Mouse (Mus musculus) lung, embryonic 15.5 days (tissue): ENCODE data around the gene Taf11. TPM values are rescaled to one million over a fixed set of nuclear protein-coding genes. Genes with fewer than 3 reads are reported as not detected.

Experiments
- ATAC-seq: fragments of 200-750 bp; cut with Nextera tagmentation; 2 replicates; pipeline ENCODE4 v1.8.0; 2017; ENCODE audit warnings: moderate number of reproducible peaks, borderline replicate concordance; ENCODE audit not compliant: low FRiP score, low TSS enrichment; ENCODE audit errors: extremely low read depth
- H3K27ac ChIP-seq: fragments of 300-500 bp; sonication (generic); 2 replicates; pipeline ENCODE4 v1.5.1; 2015; ENCODE audit warnings: moderate library complexity, mild to moderate bottlenecking, inconsistent platforms
- H3K27me3 ChIP-seq: fragments of 300-500 bp; sonication (generic); 2 replicates; pipeline ENCODE4 v1.6.1; 2015; ENCODE audit warnings: inconsistent platforms
- H3K36me3 ChIP-seq: fragments of 300-500 bp; sonication (generic); 2 replicates; pipeline ENCODE4 v1.6.1; 2015; ENCODE audit warnings: inconsistent platforms
- H3K4me1 ChIP-seq: fragments of 300-500 bp; sonication (generic); 2 replicates; pipeline ENCODE4 v1.6.1; 2015; ENCODE audit warnings: inconsistent platforms
- H3K4me2 ChIP-seq: fragments of 300-500 bp; sonication (generic); 2 replicates; pipeline ENCODE4 v1.6.1; 2015; ENCODE audit warnings: inconsistent platforms, mild to moderate bottlenecking, moderate library complexity
- H3K4me3 ChIP-seq: fragments of 300-500 bp; sonication (generic); 2 replicates; pipeline ENCODE4 v1.5.1; 2015; ENCODE audit warnings: mild to moderate bottlenecking, inconsistent platforms
- H3K9ac ChIP-seq: fragments of 300-500 bp; sonication (generic); 2 replicates; pipeline ENCODE4 v1.6.1; 2015; ENCODE audit warnings: inconsistent platforms
- H3K9me3 ChIP-seq: fragments of 300-500 bp; sonication (generic); 2 replicates; pipeline ENCODE4 v1.6.1; 2016; ENCODE audit warnings: inconsistent platforms
- WGBS: fragments of 180-500 bp; shearing (Covaris S2); methylation state at CpG from one replicate; pipeline ENCODE4 v1.1.7; 2015; 5-methylcytosine and 5-hydroxymethylcytosine counted together
- polyA plus RNA-seq: library from polyadenylated mRNA; unstranded; fragments of >200 nt; fragmentation: Nextera tagmentation; extraction: Ambion mirVana; gene quantifications from 2 replicates; pipeline ENCODE4 v1.2.1, GENCODE M21; 2015

Taf11 gene
- 68.6 and 73.5 TPM in 2 replicates for polyA plus RNA-seq

GRCm38 (mm10) chr17:27909622-27910500, at the start of gene Taf11:
Taf11 (minus strand) TSS chr17:27909844.
- Histone ChIP-seq H3K4me3 (peak within 1 kb of the TSS; percentile 89), H3K4me2 (peak within 1 kb of the TSS; percentile 83), H3K27ac (peak within 1 kb of the TSS; percentile 86), H3K9ac (peak within 1 kb of the TSS; percentile 80), H3K36me3 (peaks cover 4% of the 10 kb centered on the region), H3K4me1 (peaks cover 30% of the 10 kb centered on the region), H3K27me3 (no peaks in the 10 kb centered on the region), H3K9me3 (no peaks in the 10 kb centered on the region)
- peak; percentile 45; the same call in 1 of the 2 replicates for ATAC-seq
- 2% methylated on average over 53 of the region's 53 CpGs for WGBS

- Histone ChIP-seq H3K27me3 (no peaks in the 10 kb centered on the region), H3K4me1 (0 out of 2 replicates have a peak, but pooled peaks cover 8% of the 10 kb centered on the region), H3K9me3 (no peaks in the 10 kb centered on the region), H3K36me3 (no peaks in the 10 kb centered on the region), H3K4me3 (no peak overlapping the region), H3K9ac (no peak overlapping the region), H3K27ac (no peak overlapping the region), H3K4me2 (no peak overlapping the region)
- ATAC-seq: no peak
- WGBS: 91% methylated on average over 9 of the region's 9 CpGs
These were observed 48.0 kb upstream of the Taf11 start for GRCm38 (mm10) chr17:27957649-27958048.

DNA sequence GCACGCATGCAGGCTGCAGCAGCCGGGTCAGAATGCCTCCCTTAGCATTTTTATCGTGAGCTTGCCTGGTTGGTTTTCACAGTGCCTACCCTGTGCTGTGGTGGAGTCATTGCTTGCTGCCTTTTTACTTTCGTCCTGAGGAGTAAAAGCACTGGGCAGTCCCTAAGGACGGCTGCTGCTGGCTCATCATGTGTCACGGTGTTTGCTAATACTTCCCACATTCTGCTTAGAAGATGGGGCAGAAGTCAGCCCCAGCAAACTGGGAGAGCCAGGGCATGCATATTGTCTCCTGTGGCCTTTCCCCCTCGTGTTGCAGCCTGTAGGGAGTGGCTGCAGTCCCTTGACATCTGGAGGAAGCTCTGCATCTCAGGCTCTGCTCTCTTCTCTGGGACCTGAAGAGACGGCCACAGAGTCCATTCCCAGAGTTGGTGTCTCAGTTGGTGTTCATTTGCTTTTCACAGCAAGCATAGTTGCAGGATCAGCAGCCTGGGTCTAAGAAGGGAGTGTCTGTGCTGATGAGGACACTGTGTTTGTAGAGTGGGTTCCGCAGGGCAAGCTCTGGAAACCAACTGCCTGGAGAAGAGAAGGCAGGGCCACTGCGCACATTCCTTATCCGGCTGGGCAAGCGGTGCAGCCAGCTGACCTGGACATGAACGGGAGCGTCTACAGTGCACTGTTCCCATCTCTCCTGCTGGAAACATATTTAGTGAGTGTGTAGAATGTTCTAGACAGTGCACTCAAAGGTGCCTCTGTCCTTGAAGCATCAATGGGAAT, 45.2 kb upstream of the Taf11 start:
- Histone ChIP-seq H3K27ac (no peak overlapping the region), H3K4me2 (no peak overlapping the region), H3K4me3 (no peak overlapping the region), H3K9me3 (no peaks in the 10 kb centered on the region), H3K4me1 (0 out of 2 replicates have a peak, but pooled peaks cover 5% of the 10 kb centered on the region), H3K27me3 (no peaks in the 10 kb centered on the region), H3K9ac (no peak overlapping the region), H3K36me3 (no peaks in the 10 kb centered on the region)
- no peak for ATAC-seq
- WGBS: 45% methylated on average over 14 of the region's 14 CpGs

- WGBS: 48% methylated on average over 6 of the region's 6 CpGs
- ATAC-seq: no peak
- Histone ChIP-seq H3K4me3 (no peak overlapping the region), H3K4me1 (0 out of 2 replicates have a peak, but pooled peaks cover 4% of the 10 kb centered on the region), H3K36me3 (no peaks in the 10 kb centered on the region), H3K9me3 (no peaks in the 10 kb centered on the region), H3K27ac (no peak overlapping the region; the same call in 1 of the 2 replicates), H3K9ac (no peak overlapping the region), H3K27me3 (no peaks in the 10 kb centered on the region), H3K4me2 (no peak overlapping the region)
These were observed 43.5 kb upstream of the Taf11 start for GRCm38 (mm10) chr17:27953136-27953535.

DNA sequence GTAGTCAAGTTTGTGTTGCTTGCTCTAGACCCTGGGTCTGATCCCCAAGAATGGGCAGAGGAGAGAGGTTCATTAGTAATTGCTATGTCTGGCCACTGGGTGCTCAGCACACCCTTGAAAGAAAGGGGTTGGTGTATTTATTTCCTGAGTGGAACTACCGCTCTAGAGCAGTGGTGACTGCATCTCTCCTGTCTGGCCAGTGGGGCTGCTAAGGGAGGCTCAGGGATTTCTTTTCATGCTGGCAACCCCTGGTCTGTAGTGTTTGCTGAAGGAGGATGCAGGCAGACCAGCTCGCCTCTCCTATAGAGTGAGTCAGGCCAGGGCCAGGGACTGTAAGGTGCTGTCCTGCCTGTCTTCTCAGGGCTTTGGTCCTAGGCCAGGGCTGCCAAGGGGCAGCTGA, 37.5 kb upstream of the Taf11 start:
- Histone ChIP-seq H3K4me1 (peaks cover 34% of the 10 kb centered on the region), H3K9ac (no peak overlapping the region), H3K36me3 (no peaks in the 10 kb centered on the region), H3K4me3 (no peak overlapping the region), H3K27ac (peak overlapping the region; percentile 89), H3K4me2 (no peak overlapping the region), H3K9me3 (no peaks in the 10 kb centered on the region), H3K27me3 (no peaks in the 10 kb centered on the region)
- WGBS: 57% methylated on average over 2 of the region's 2 CpGs
- ATAC-seq: no peak

DNA sequence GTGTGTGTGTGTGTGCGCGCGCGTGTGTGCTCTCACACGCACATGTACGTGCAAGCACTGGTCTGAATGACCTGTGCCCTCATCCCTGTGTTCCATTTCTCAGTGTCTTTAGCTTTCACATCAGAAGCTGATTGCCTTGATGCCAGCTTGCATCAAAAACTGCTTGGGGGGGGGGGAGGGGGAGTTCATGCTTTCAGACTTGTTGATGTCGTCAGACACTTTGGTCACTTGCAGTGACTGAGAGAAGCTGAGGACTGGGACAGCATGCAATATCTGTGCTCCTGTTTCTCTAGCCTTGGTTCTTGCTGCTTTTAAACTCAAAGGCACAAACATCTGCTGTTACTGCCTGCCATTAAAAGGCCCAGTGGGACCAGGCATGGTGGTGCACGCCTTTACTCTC, 36.7 kb upstream of the Taf11 start:
- WGBS: 71% methylated on average over 8 of the region's 8 CpGs
- ATAC-seq: peak; percentile 21; the same call in 1 of the 2 replicates
- H3K4me3 ChIP-seq: no peak overlapping the region
- no peak overlapping the region for H3K9ac ChIP-seq
- H3K27ac ChIP-seq: peak overlapping the region; percentile 89
- no peaks in the 10 kb centered on the region for H3K9me3 ChIP-seq
- H3K36me3 ChIP-seq: no peaks in the 10 kb centered on the region
- peaks cover 42% of the 10 kb centered on the region for H3K4me1 ChIP-seq
- H3K4me2 ChIP-seq: no peak overlapping the region; the same call in 1 of the 2 replicates
- no peaks in the 10 kb centered on the region for H3K27me3 ChIP-seq

DNA sequence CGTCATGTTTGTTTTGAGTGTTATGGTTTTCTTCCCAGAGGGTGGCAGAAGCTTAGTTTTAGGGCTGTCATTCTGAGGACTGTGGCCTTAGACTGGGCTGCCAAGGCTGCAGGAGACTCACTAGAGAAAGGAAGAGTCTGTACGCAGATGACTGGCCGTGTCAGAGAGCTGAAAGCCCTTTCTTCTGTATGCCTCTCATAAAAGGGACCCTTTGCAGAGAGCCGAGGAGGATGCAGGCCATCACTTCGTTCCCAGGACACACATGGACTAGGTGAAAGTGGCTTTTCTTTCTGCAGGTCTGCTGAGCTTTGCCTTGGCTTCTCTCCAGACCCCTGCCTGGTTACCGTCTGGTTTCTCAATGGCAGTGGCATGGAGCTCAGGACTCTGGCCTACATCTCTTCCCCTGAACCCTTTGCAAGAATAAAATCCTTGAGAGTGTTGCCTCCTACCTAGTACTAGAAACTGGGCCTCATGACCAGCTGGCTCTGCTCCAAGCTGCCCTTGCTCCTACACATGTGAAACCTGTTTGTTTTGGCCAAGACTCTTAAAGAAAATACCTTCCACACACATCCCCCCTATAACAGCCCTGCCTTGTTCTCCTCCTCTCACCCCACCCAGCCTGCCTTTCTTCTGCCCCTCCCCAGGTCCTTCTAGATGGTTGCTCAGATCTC, 36.0 kb upstream of the Taf11 start:
- no peak overlapping the region for H3K9ac ChIP-seq

DNA sequence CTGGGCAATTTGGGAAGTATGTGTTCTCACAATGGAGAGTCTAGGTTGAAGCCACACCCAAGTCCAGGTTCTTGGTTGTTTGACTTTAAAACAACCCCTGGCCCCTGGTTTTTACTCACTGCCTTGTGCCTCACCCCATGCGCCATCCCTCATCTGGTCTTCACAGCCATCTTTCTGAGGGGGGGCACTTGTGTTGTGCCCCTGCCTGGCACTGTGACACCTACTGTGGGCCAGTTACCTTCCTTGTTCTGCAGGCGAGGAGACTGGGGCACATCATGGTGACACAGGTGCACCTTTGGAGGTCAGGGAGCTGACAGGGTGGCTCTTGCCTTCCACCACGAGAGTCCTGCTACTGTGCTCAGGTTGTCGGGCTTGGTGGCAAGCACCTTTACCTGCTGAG, 32.5 kb upstream of the Taf11 start:
- WGBS: 86% methylated on average over 4 of the region's 4 CpGs
- 0 out of 2 replicates have a peak overlapping the region, but pooled peaks have one; percentile 86 for H3K27ac ChIP-seq

More for the DNA sequence above, 36.0 kb upstream of the Taf11 start:
- Histone ChIP-seq H3K4me3 (no peak overlapping the region), H3K4me1 (peaks cover 49% of the 10 kb centered on the region), H3K27ac (peak overlapping the region; percentile 89), H3K36me3 (no peaks in the 10 kb centered on the region), H3K4me2 (no peak overlapping the region; the same call in 1 of the 2 replicates), H3K9me3 (no peaks in the 10 kb centered on the region), H3K27me3 (no peaks in the 10 kb centered on the region)
- 39% methylated on average over 6 of the region's 6 CpGs for WGBS
- ATAC-seq: peak; percentile 53

GRCm38 (mm10) chr17:27941698-27942097, 32.1 kb upstream of the Taf11 start:
- Histone ChIP-seq H3K4me3 (no peak overlapping the region), H3K9ac (no peak overlapping the region), H3K4me2 (no peak overlapping the region), H3K27me3 (no peaks in the 10 kb centered on the region), H3K36me3 (no peaks in the 10 kb centered on the region), H3K4me1 (peaks cover 77% of the 10 kb centered on the region), H3K27ac (peak overlapping the region; percentile 86; the same call in 1 of the 2 replicates), H3K9me3 (no peaks in the 10 kb centered on the region)
- 44% methylated on average over 2 of the region's 2 CpGs for WGBS
- ATAC-seq: no peak

More for the DNA sequence above, 32.5 kb upstream of the Taf11 start:
- H3K4me3 ChIP-seq: no peak overlapping the region
- no peak for ATAC-seq
- no peaks in the 10 kb centered on the region for H3K9me3 ChIP-seq
- H3K4me2 ChIP-seq: no peak overlapping the region
- no peak overlapping the region for H3K9ac ChIP-seq
- H3K4me1 ChIP-seq: peaks cover 77% of the 10 kb centered on the region
- H3K27me3 ChIP-seq: no peaks in the 10 kb centered on the region
- no peaks in the 10 kb centered on the region for H3K36me3 ChIP-seq

GRCm38 (mm10) chr17:27941178-27941577, 31.5 kb upstream of the Taf11 start:
- Histone ChIP-seq H3K4me3 (no peak overlapping the region), H3K9ac (no peak overlapping the region), H3K4me2 (no peak overlapping the region), H3K4me1 (peaks cover 73% of the 10 kb centered on the region), H3K9me3 (no peaks in the 10 kb centered on the region), H3K27me3 (no peaks in the 10 kb centered on the region), H3K36me3 (no peaks in the 10 kb centered on the region), H3K27ac (peak overlapping the region; percentile 86; the same call in 1 of the 2 replicates)
- 50% methylated on average over 5 of the region's 5 CpGs for WGBS
- no peak for ATAC-seq

DNA sequence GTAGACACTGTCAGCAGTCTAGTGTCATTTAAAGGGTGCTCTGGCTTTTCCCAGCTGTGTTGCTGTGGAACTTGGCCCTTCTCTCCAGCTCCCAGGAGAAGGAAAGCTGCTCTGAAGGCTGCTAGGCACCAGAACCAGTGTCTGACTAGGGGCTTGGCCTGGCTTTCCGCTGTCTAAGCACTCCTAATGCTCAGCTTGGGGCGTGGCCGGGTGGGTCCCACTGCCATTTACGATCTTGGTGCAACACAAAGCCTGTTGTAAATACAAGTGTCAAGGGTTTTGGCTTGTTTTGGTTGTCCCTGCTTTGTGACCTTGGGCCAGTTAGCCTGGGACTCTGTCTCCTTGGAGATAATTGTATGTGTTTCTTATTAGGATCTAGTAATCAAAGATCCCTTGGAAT, 30.7 kb upstream of the Taf11 start:
- peak overlapping the region; percentile 86 for H3K27ac ChIP-seq
- H3K36me3 ChIP-seq: no peaks in the 10 kb centered on the region
- no peaks in the 10 kb centered on the region for H3K27me3 ChIP-seq
- peaks cover 65% of the 10 kb centered on the region for H3K4me1 ChIP-seq
- 69% methylated on average over 4 of the region's 4 CpGs for WGBS
- no peak overlapping the region for H3K4me3 ChIP-seq
- H3K4me2 ChIP-seq: no peak overlapping the region
- no peak overlapping the region for H3K9ac ChIP-seq
- H3K9me3 ChIP-seq: no peaks in the 10 kb centered on the region
- no peak for ATAC-seq
